Mouse (Mus musculus) embryonic facial prominence, embryonic 13.5 days (tissue): ENCODE data around the gene Slc37a4. TPM values are rescaled to one million over a fixed set of nuclear protein-coding genes. Genes with fewer than 3 reads are reported as not detected.
"Not testable (repeated sequence)": the region's sequence is repeated elsewhere in the genome, so short reads cannot be mapped to it uniquely, and the experiment has no call there.

Experiments
- ATAC-seq: fragments of 200-750 bp; cut with Nextera tagmentation; 2 replicates; pipeline ENCODE4 v1.8.0; 2017; ENCODE audit warnings: low read depth; ENCODE audit not compliant: insufficient number of reproducible peaks, insufficient read depth, low FRiP score, low TSS enrichment
- H3K27ac ChIP-seq: fragments of 300-500 bp; sonication (generic); 2 replicates; pipeline ENCODE4 v1.5.1; 2015; ENCODE audit warnings: moderate library complexity, mild to moderate bottlenecking, inconsistent platforms
- H3K27me3 ChIP-seq: fragments of 300-500 bp; sonication (generic); 2 replicates; pipeline ENCODE4 v1.6.1; 2015; ENCODE audit warnings: mild to moderate bottlenecking, inconsistent platforms
- H3K36me3 ChIP-seq: fragments of 300-500 bp; sonication (generic); 2 replicates; pipeline ENCODE4 v1.6.1; 2015; ENCODE audit warnings: mild to moderate bottlenecking, inconsistent platforms
- H3K4me1 ChIP-seq: fragments of 300-500 bp; sonication (generic); 2 replicates; pipeline ENCODE4 v1.6.1; 2015; ENCODE audit warnings: inconsistent platforms
- H3K4me2 ChIP-seq: fragments of 300-500 bp; sonication (generic); 2 replicates; pipeline ENCODE4 v1.6.1; 2015; ENCODE audit warnings: moderate library complexity, mild to moderate bottlenecking, inconsistent platforms
- H3K4me3 ChIP-seq: fragments of 300-500 bp; sonication (generic); 2 replicates; pipeline ENCODE4 v1.5.1; 2015; ENCODE audit warnings: mild to moderate bottlenecking, inconsistent platforms
- H3K9ac ChIP-seq: fragments of 300-500 bp; sonication (generic); 2 replicates; pipeline ENCODE4 v1.6.1; 2015; ENCODE audit warnings: mild to moderate bottlenecking, inconsistent platforms
- H3K9me3 ChIP-seq: fragments of 300-500 bp; sonication (generic); 2 replicates; pipeline ENCODE4 v1.6.1; 2016; ENCODE audit warnings: inconsistent platforms
- WGBS: fragments of 180-500 bp; shearing (Covaris S2); methylation state at CpG from one replicate; pipeline ENCODE4 v1.1.7; 2015; ENCODE audit warnings: mixed read lengths; 5-methylcytosine and 5-hydroxymethylcytosine counted together
- polyA plus RNA-seq: library from polyadenylated mRNA; unstranded; fragments of >200 nt; fragmentation: Nextera tagmentation; extraction: Ambion mirVana; gene quantifications from 2 replicates; pipeline ENCODE4 v1.2.1, GENCODE M21; 2015

The Slc37a4 gene
- polyA plus RNA-seq, 1 experiment from 2014 or later = 12.2 TPM

- ATAC-seq = no peak
- WGBS = 7% methylated on average over 26 of the region's 26 CpGs
- H3K9ac ChIP-seq = peak overlapping the region; percentile 92
- peak overlapping the region; percentile 88 for H3K4me3 ChIP-seq
- no peaks in the 10 kb centered on the region for H3K9me3 ChIP-seq
- H3K36me3 ChIP-seq = peaks cover 36% of the 10 kb centered on the region
- H3K27ac ChIP-seq = peak overlapping the region; percentile 68
- H3K4me1 ChIP-seq = peaks cover 10% of the 10 kb centered on the region
- no peaks in the 10 kb centered on the region for H3K27me3 ChIP-seq
- peak overlapping the region; percentile 91 for H3K4me2 ChIP-seq
Observed at GRCm38 (mm10) chr9:44417156-44417891, 20.7 kb downstream of the Slc37a4 start.

- Histone ChIP-seq H3K4me1 (peaks cover 10% of the 10 kb centered on the region), H3K4me3 (peak overlapping the region; percentile 88), H3K27ac (peak overlapping the region; percentile 70), H3K36me3 (peaks cover 30% of the 10 kb centered on the region), H3K4me2 (peak overlapping the region; percentile 91), H3K27me3 (no peaks in the 10 kb centered on the region), H3K9me3 (no peaks in the 10 kb centered on the region), H3K9ac (peak overlapping the region; percentile 92)
- under 1% methylated on average over 38 of the region's 38 CpGs for WGBS
- peak; percentile 70; the same call in 1 of the 2 replicates for ATAC-seq
Observed at GRCm38 (mm10) chr9:44417892-44418363, 21.3 kb downstream of the Slc37a4 start.

- peak within 1 kb of the TSS; percentile 88 for H3K4me3 ChIP-seq
- H3K27me3 ChIP-seq = no peaks in the 10 kb centered on the region
- H3K9me3 ChIP-seq = no peaks in the 10 kb centered on the region
- WGBS = 78% methylated on average over 14 of the region's 14 CpGs
- H3K4me2 ChIP-seq = peak within 1 kb of the TSS; percentile 91
- H3K4me1 ChIP-seq = peaks cover 10% of the 10 kb centered on the region
- no peak for ATAC-seq
- peaks cover 22% of the 10 kb centered on the region for H3K36me3 ChIP-seq
- H3K27ac ChIP-seq = peak within 1 kb of the TSS; percentile 70
- peak within 1 kb of the TSS; percentile 92 for H3K9ac ChIP-seq
Observed at GRCm38 (mm10) chr9:44418519-44419385, 22.1 kb downstream of the Slc37a4 start, which contains the start of gene Ccdc84. Ccdc84 (minus strand) TSS chr9:44418569.

GRCm38 (mm10) chr9:44419730-44420129 lies 23.1 kb downstream of the Slc37a4 start:
- 94% methylated on average over 9 of the region's 9 CpGs for WGBS
- not testable (repeated sequence) for H3K4me1 ChIP-seq

DNA sequence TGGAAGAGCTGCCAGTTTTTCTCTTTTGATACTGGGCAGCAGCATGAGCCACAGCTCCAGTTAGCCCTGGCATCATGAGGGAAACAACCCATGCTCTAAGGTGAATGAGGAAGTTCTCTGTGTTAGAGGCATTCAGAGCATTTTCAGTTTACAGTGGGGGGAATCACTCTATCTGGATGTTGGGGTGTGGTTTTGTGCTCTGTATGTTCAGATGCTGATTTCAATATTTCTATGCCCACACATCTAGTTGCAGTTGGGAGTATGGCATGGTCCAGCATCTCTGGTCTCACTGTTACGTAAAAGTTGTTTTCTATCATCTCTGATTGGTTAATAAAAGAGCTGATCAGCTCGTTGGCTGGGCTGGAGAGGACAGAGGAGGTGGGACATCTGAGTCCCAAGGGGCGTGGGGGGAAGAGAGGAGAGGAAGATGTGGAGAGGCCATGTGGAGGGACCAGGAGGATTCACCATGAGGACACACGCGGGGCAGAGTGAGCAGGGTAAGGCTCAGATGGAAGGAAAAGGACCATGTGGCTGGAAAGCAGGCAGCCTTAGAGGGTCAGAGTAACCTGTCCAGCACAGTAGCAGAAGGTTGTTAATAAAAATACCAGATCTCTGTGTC lies 23.7 kb downstream of the Slc37a4 start:
- H3K4me1 ChIP-seq = peaks cover 10% of the 10 kb centered on the region
- H3K36me3 ChIP-seq = peaks cover 11% of the 10 kb centered on the region
- H3K27me3 ChIP-seq = no peaks in the 10 kb centered on the region
- no peak overlapping the region for H3K27ac ChIP-seq
- H3K4me2 ChIP-seq = no peak overlapping the region
- no peak overlapping the region for H3K4me3 ChIP-seq
- H3K9ac ChIP-seq = no peak overlapping the region
- 73% methylated on average over 5 of the region's 5 CpGs for WGBS
- ATAC-seq = no peak
- H3K9me3 ChIP-seq = no peaks in the 10 kb centered on the region

More at GRCm38 (mm10) chr9:44419730-44420129, 23.1 kb downstream of the Slc37a4 start:
- H3K4me3 ChIP-seq, H3K9me3 ChIP-seq, ATAC-seq, H3K4me2 ChIP-seq, H3K9ac ChIP-seq, H3K27ac ChIP-seq, H3K27me3 ChIP-seq: not testable (repeated sequence)
- peaks cover 14% of the 10 kb centered on the region for H3K36me3 ChIP-seq

- no peak for ATAC-seq
- Histone ChIP-seq H3K4me2 (no peak overlapping the region), H3K4me1 (no peaks in the 10 kb centered on the region), H3K9ac (no peak overlapping the region), H3K27ac (no peak overlapping the region), H3K27me3 (no peaks in the 10 kb centered on the region), H3K36me3 (no peaks in the 10 kb centered on the region), H3K4me3 (no peak overlapping the region), H3K9me3 (no peaks in the 10 kb centered on the region)
- 87% methylated on average over 4 of the region's 4 CpGs for WGBS
Observed at GRCm38 (mm10) chr9:44423576-44423975, 26.9 kb downstream of the Slc37a4 start.

DNA sequence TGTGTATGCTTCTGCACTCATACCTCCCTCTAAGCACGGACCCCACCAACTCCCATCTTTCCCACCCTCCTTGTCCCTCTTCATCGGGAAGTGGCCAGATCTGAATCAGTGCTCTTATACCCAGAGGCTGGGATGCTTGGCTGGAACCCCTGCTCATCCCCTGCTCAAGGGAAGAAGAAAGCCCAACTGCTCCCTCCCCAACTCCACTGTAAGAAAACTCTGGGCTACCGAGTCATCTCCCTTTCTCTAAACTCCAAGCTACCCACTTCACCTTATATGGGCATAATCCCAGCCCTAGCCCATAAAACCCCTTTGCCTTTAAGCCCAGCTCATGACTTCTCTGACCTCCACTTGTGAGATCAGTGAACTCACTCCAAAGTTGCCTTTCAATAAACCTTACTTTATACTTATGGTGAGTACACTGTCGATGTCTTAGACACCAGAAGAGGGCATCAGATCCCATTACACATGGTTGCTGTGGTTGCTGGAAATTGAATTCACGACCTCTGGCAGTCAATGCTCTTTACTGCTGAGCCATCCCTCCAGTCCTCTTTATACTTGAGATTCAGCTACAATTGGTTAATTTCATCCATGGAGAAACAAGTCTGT lies 36.0 kb downstream of the Slc37a4 start:
- Histone ChIP-seq H3K9ac (no peak overlapping the region), H3K9me3 (no peaks in the 10 kb centered on the region), H3K27ac (no peak overlapping the region), H3K4me3 (no peak overlapping the region), H3K4me1 (peaks cover 11% of the 10 kb centered on the region), H3K4me2 (no peak overlapping the region), H3K36me3 (no peaks in the 10 kb centered on the region), H3K27me3 (no peaks in the 10 kb centered on the region)
- WGBS = 44% methylated on average over 5 of the region's 5 CpGs
- no peak for ATAC-seq

DNA sequence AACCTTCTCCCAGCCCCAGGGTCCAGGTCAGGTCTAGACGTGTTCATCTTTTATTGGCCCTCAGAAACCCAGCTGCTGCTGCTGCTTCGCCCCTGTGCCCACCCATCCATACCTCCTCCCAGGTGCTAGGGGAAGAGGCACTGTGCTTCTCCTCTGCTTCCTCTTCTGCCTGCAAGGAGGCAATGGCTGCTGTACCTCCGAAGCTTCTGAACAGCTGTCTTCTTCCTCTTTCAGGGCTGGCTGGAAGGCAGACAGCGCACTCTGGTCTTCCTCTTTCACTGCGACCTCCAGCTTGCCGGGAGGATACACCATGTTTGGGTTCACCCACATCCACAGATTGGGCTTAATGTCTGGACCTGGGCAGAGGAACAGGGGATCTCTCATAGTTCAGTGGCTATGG lies 39.1 kb downstream of the Slc37a4 start:
- ATAC-seq = no peak
- Histone ChIP-seq H3K4me1 (peaks cover 11% of the 10 kb centered on the region), H3K27me3 (no peaks in the 10 kb centered on the region), H3K9ac (peak overlapping the region; percentile 12; the same call in 1 of the 2 replicates), H3K9me3 (no peaks in the 10 kb centered on the region), H3K4me3 (no peak overlapping the region), H3K36me3 (no peaks in the 10 kb centered on the region), H3K27ac (no peak overlapping the region), H3K4me2 (no peak overlapping the region)
- WGBS = 82% methylated on average over 6 of the region's 6 CpGs

GRCm38 (mm10) chr9:44440961-44441360 lies 44.3 kb downstream of the Slc37a4 start, which contains the start of gene Foxr1:
Foxr1 (minus strand) TSS chr9:44441136.
- no peak within 1 kb of the TSS for H3K4me3 ChIP-seq
- 78% methylated on average over 19 of the region's 19 CpGs for WGBS
- ATAC-seq = no peak
- H3K27me3 ChIP-seq = no peaks in the 10 kb centered on the region
- H3K4me2 ChIP-seq = no peak within 1 kb of the TSS
- no peaks in the 10 kb centered on the region for H3K9me3 ChIP-seq
- H3K4me1 ChIP-seq = no peaks in the 10 kb centered on the region
- H3K27ac ChIP-seq = no peak within 1 kb of the TSS
- H3K36me3 ChIP-seq = no peaks in the 10 kb centered on the region
- H3K9ac ChIP-seq = no peak within 1 kb of the TSS

DNA sequence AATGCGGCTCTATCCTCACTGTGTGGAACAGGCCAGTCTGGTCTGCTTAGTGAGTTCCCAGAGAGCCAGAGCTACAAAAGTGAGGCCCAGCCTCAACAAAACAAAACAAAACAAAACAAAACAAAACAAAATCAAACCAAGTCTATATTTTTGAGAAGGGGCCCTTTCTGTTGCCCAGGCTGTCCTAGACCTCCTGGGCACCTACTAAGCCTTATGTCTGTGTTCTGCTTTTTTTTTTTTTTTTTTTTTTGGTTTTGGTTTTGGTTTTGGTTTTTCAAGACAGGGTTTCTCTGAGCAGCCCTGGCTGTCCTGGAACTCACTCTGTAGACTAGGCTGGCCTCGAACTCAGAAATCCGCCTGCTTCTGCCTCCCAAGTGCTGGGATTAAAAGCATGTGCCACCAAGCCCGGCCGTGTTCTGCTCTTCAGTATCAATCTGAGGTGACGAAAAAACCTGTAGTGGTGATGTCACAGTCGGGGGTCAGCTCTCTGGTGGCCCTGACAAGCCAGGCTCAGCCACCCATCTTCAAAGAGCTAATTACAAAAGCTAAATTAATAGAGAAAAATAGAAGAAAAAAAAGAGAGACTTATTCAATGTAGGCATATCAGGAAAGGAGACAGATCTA lies 47.9 kb downstream of the Slc37a4 start:
- not testable (repeated sequence) for H3K4me3 ChIP-seq, ATAC-seq, H3K9ac ChIP-seq, H3K4me2 ChIP-seq, H3K4me1 ChIP-seq, H3K27me3 ChIP-seq, H3K9me3 ChIP-seq, H3K36me3 ChIP-seq, H3K27ac ChIP-seq
- WGBS = 85% methylated on average over 7 of the region's 7 CpGs

DNA sequence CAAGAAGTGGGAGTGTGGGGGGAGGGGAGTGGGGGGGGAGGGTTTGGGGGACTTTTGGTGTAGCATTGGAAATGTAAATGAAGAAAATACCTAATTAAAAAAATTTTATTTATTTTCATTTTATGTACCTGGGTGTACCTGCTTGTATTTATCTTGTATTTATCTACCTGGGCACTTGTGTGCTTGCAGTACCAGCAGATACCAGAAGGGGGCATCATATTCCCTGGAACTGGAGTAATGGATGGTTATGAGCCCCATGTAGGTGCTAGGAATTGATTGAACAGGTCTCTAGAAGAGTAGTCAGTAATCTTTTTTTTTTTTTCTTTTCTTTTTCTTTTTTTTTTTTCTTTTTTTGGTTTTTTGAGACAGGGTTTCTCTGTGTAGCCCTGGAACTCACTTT lies 53.7 kb downstream of the Slc37a4 start:
- Histone ChIP-seq H3K4me3 (no peak overlapping the region), H3K9me3 (no peaks in the 10 kb centered on the region), H3K4me1 (peaks cover 15% of the 10 kb centered on the region), H3K9ac (no peak overlapping the region), H3K27ac (no peak overlapping the region), H3K27me3 (peaks cover 14% of the 10 kb centered on the region), H3K36me3 (no peaks in the 10 kb centered on the region), H3K4me2 (no peak overlapping the region)
- ATAC-seq = no peak
